Mouse (Mus musculus): ENCODE measurements around the gene Tmem40.

Tmem40 gene

GRCm38 (mm10) chr6:115701302-115701701, 60.9 kb downstream of the Tmem40 start:
- DNase-seq (ENCODE audit: extremely low spot score): no peak

GRCm38 (mm10) chr6:115700778-115701177, 61.4 kb downstream of the Tmem40 start:
- DNase-seq (ENCODE audit: extremely low spot score): no peak

GRCm38 (mm10) chr6:115698699-115699098, 63.5 kb downstream of the Tmem40 start:
- no peak for DNase-seq (ENCODE audit: extremely low spot score)

GRCm38 (mm10) chr6:115697739-115698558, 64.3 kb downstream of the Tmem40 start:
- DNase-seq (ENCODE audit: extremely low spot score): no peak

GRCm38 (mm10) chr6:115696707-115697215, 65.4 kb downstream of the Tmem40 start:
- no peak for DNase-seq (ENCODE audit: extremely low spot score)

- DNase-seq (ENCODE audit: extremely low spot score): no peak
These were observed 67.1 kb downstream of the Tmem40 start for GRCm38 (mm10) chr6:115695124-115695523.

- no peak for DNase-seq (ENCODE audit: extremely low spot score)
These were observed 67.8 kb downstream of the Tmem40 start for GRCm38 (mm10) chr6:115694441-115694842.

- DNase-seq (ENCODE audit: extremely low spot score): peak; percentile 27
These were observed 69.1 kb downstream of the Tmem40 start for GRCm38 (mm10) chr6:115692963-115693730.

GRCm38 (mm10) chr6:115692163-115692950, 69.9 kb downstream of the Tmem40 start:
- DNase-seq (ENCODE audit: extremely low spot score): no peak

GRCm38 (mm10) chr6:115690105-115690504, 72.1 kb downstream of the Tmem40 start:
- no peak for DNase-seq (ENCODE audit: extremely low spot score)

GRCm38 (mm10) chr6:115688589-115688988, 73.6 kb downstream of the Tmem40 start:
- no peak for DNase-seq (ENCODE audit: extremely low spot score)

- no peak for DNase-seq (ENCODE audit: extremely low spot score)
These were observed 74.5 kb downstream of the Tmem40 start for GRCm38 (mm10) chr6:115687753-115688152.

- DNase-seq (ENCODE audit: extremely low spot score): no peak
These were observed 77.2 kb downstream of the Tmem40 start for GRCm38 (mm10) chr6:115684851-115685646.

GRCm38 (mm10) chr6:115684271-115684670, 77.9 kb downstream of the Tmem40 start:
- no peak for DNase-seq (ENCODE audit: extremely low spot score)

GRCm38 (mm10) chr6:115681066-115681465, 81.1 kb downstream of the Tmem40 start:
- no peak for DNase-seq (ENCODE audit: extremely low spot score)
